Mouse (Mus musculus): ENCODE results near the gene Midn. TPM values are rescaled to one million over a fixed set of nuclear protein-coding genes. Genes with fewer than 3 reads are reported as not detected.

The Midn gene
- polyA plus RNA-seq, 1 experiment from 2014 or later = 31.9 TPM

DNA sequence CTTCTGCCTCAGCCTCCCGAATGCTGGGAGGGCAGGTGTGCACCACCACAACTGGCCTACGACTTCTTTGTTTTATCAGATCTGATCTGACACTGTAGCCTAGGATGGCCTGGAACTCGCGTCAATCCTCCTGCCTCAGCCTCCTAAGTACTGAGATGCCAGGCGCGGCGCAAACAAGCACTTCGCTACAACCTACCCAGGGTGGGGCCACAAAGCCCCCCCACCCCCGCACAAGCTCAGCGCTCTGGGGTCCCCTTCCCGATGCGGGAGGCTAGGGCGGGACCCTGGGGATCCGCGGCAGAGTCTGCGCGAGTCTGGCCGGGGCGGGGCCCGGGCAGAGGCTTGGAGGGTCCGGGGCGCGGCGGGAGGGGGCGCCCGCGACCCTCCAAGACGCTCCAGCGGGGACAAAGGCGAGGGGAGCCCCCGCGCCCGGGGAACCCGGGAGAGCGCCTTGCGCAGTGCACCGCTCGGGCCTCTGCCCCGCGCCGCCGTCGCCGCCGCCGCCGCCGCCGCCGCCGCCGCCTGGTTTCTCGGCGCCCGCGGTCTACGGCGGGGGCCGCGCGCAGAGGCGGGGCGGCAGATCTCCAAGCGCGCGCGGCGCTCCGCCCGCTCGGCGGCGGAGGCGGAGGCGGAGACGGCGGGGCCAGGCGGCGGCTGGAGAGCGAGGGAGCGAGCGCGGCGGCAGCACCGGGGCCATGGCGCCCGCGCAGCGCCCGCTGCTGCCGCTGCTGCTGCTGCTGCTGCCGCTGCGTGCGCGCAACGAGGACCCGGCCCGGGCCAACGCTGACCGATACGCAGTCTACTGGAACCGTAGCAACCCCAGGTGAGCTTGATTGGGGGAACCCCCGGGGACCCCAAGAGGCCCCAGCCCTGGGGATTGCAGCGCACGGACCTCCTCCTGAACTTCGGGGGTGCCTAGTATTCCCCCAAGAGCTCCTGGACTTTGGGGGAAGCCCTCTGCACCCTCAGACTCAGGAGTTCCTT, 31.3 kb downstream of the Midn start, which contains the start of gene Efna2:
Efna2 (plus strand) TSS at position 415 of the 984 bp plus-strand sequence.
- peaks cover 16% of the 10 kb centered on the region for H3K4me1 ChIP-seq (ENCODE audit: control insufficient read depth, insufficient read depth, low read length)
- H3K4me3 ChIP-seq (ENCODE audit: low read depth, low read length) = peak within 1 kb of the TSS; percentile 71
- ATAC-seq (replicated peaks; ENCODE audit: insufficient number of reproducible peaks, low FRiP score, low TSS enrichment) = peak; percentile 31
- no peaks in the 10 kb centered on the region for H3K9me3 ChIP-seq (replicated peaks; ENCODE audit: control insufficient read depth, low read length)
- no peaks in the 10 kb centered on the region for H3K36me3 ChIP-seq (ENCODE audit: control insufficient read depth, insufficient read depth, low read length)
- H3K27ac ChIP-seq (ENCODE audit: low read depth, low read length) = no peak within 1 kb of the TSS
- H3K9ac ChIP-seq (ENCODE audit: low read depth, low read length) = peak within 1 kb of the TSS; percentile 85
- H3K4me2 ChIP-seq = peak within 1 kb of the TSS; percentile 78
- no peaks in the 10 kb centered on the region for H3K27me3 ChIP-seq (ENCODE audit: control insufficient read depth, insufficient read depth, low read length)
- 1% methylated on average over 66 of the region's 106 CpGs for WGBS (ENCODE audit: insufficient replicate concordance)

DNA sequence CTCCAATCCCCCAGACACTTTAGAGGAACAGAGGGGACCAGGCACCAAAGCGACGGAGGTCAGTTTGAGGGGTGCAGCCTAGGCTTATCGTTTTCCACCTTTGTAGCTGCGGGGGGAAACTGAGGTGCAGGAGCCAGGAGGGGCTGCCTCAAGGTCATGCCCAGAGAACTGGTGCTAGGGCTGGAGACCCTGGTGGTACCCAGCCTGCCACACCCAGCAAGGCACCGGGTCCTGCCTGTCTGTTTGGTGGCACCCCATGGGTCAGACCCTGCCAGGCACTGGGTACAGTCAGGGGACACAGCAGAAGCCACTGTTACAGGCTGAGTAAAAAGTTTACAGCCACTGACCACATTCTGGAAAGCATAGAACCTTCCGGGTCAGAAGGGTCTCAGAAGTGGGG, 32.2 kb downstream of the Midn start:
- Histone ChIP-seq H3K4me3 (ENCODE audit: low read depth, low read length) (peak overlapping the region; percentile 71), H3K27ac (ENCODE audit: low read depth, low read length) (no peak overlapping the region), H3K4me1 (ENCODE audit: control insufficient read depth, insufficient read depth, low read length) (peaks cover 16% of the 10 kb centered on the region), H3K4me2 (peak overlapping the region; percentile 78), H3K9ac (ENCODE audit: low read depth, low read length) (peak overlapping the region; percentile 85), H3K36me3 (ENCODE audit: control insufficient read depth, insufficient read depth, low read length) (no peaks in the 10 kb centered on the region), H3K27me3 (ENCODE audit: control insufficient read depth, insufficient read depth, low read length) (no peaks in the 10 kb centered on the region), H3K9me3 (replicated peaks; ENCODE audit: control insufficient read depth, low read length) (no peaks in the 10 kb centered on the region)
- no peak for ATAC-seq (replicated peaks; ENCODE audit: insufficient number of reproducible peaks, low FRiP score, low TSS enrichment)
- 47% methylated on average over 6 of the region's 6 CpGs for WGBS (ENCODE audit: insufficient replicate concordance)

DNA sequence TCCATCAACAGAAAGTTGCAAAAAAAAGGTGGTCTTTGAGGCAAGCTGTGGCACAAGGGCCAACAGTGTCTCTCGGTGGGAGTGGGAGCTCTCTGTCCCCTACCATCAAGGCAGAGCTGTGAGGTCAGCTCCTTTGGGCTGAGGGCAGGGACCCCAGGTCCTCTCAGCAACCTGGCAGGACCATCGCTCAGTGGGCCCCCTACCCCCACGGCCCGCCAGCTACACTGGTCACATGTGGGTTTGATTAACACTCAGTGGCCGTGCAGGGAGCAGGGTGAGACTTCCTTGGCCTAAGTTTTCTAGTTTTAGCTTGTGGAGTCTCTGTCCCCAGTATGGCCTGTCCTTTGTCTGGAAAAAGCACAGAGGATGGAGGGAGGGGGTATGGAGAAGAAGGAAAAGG, 32.8 kb downstream of the Midn start:
- WGBS (ENCODE audit: insufficient replicate concordance) = 54% methylated on average over 5 of the region's 5 CpGs
- peaks cover 4% of the 10 kb centered on the region; the same call in 1 of the 2 replicates for H3K27me3 ChIP-seq (ENCODE audit: control insufficient read depth, insufficient read depth, low read length)
- no peak for ATAC-seq (replicated peaks; ENCODE audit: insufficient number of reproducible peaks, low FRiP score, low TSS enrichment)
- H3K9me3 ChIP-seq (replicated peaks; ENCODE audit: control insufficient read depth, low read length) = no peaks in the 10 kb centered on the region
- H3K9ac ChIP-seq (ENCODE audit: low read depth, low read length) = peak overlapping the region; percentile 85
- peak overlapping the region; percentile 71 for H3K4me3 ChIP-seq (ENCODE audit: low read depth, low read length)
- peak overlapping the region; percentile 78 for H3K4me2 ChIP-seq
- H3K36me3 ChIP-seq (ENCODE audit: control insufficient read depth, insufficient read depth, low read length) = no peaks in the 10 kb centered on the region
- H3K4me1 ChIP-seq (ENCODE audit: control insufficient read depth, insufficient read depth, low read length) = peaks cover 16% of the 10 kb centered on the region
- H3K27ac ChIP-seq (ENCODE audit: low read depth, low read length) = no peak overlapping the region

DNA sequence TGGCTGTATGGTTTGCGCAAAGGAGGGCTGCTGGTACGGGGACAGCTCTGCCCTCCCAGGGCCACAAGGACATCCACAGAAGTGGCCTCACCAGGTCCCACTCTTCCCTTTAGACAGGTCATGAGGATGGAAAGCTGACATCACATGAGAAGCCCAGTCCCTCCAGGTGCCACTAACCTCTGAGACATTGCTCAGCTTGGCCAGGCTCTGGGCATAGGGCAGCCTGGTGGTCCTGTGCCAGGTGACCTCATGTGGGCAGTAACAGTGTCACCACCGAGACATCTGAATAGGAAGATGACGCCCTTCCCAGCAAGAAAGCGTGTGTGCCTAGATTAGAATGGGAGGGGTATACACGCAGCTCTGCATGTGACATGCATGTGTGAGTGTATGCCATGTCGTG, 34.5 kb downstream of the Midn start:
- no peak overlapping the region for H3K9ac ChIP-seq (ENCODE audit: low read depth, low read length)
- no peak overlapping the region for H3K4me3 ChIP-seq (ENCODE audit: low read depth, low read length)
- WGBS (ENCODE audit: insufficient replicate concordance) = 86% methylated on average over 7 of the region's 7 CpGs
- peaks cover 15% of the 10 kb centered on the region for H3K4me1 ChIP-seq (ENCODE audit: control insufficient read depth, insufficient read depth, low read length)
- H3K36me3 ChIP-seq (ENCODE audit: control insufficient read depth, insufficient read depth, low read length) = no peaks in the 10 kb centered on the region
- H3K9me3 ChIP-seq (replicated peaks; ENCODE audit: control insufficient read depth, low read length) = no peaks in the 10 kb centered on the region
- H3K27me3 ChIP-seq (ENCODE audit: control insufficient read depth, insufficient read depth, low read length) = peaks cover 19% of the 10 kb centered on the region
- no peak for ATAC-seq (replicated peaks; ENCODE audit: insufficient number of reproducible peaks, low FRiP score, low TSS enrichment)
- H3K4me2 ChIP-seq = no peak overlapping the region
- H3K27ac ChIP-seq (ENCODE audit: low read depth, low read length) = no peak overlapping the region

DNA sequence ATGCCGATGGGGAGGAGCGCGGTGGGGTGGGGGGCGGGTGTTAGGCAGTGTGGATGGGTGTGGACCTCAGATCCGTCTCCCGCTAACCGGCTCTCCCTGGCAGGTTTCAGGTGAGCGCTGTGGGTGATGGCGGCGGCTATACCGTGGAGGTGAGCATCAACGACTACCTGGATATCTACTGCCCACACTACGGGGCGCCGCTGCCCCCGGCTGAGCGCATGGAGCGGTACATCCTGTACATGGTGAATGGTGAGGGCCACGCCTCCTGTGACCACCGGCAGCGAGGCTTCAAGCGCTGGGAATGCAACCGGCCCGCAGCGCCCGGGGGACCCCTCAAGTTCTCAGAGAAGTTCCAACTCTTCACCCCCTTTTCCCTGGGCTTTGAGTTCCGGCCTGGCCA, 38.6 kb downstream of the Midn start:
- peaks cover 51% of the 10 kb centered on the region for H3K27me3 ChIP-seq (ENCODE audit: control insufficient read depth, insufficient read depth, low read length)
- 0 out of 2 replicates have a peak overlapping the region, but pooled peaks have one; percentile 13 for H3K9ac ChIP-seq (ENCODE audit: low read depth, low read length)
- ATAC-seq (replicated peaks; ENCODE audit: insufficient number of reproducible peaks, low FRiP score, low TSS enrichment) = no peak
- WGBS (ENCODE audit: insufficient replicate concordance) = 34% methylated on average over 27 of the region's 27 CpGs
- 0 out of 2 replicates have a peak, but pooled peaks cover 6% of the 10 kb centered on the region for H3K4me1 ChIP-seq (ENCODE audit: control insufficient read depth, insufficient read depth, low read length)
- H3K9me3 ChIP-seq (replicated peaks; ENCODE audit: control insufficient read depth, low read length) = no peaks in the 10 kb centered on the region
- H3K36me3 ChIP-seq (ENCODE audit: control insufficient read depth, insufficient read depth, low read length) = 0 out of 2 replicates have a peak, but pooled peaks cover 4% of the 10 kb centered on the region
- no peak overlapping the region for H3K4me3 ChIP-seq (ENCODE audit: low read depth, low read length)
- no peak overlapping the region for H3K27ac ChIP-seq (ENCODE audit: low read depth, low read length)
- no peak overlapping the region for H3K4me2 ChIP-seq

DNA sequence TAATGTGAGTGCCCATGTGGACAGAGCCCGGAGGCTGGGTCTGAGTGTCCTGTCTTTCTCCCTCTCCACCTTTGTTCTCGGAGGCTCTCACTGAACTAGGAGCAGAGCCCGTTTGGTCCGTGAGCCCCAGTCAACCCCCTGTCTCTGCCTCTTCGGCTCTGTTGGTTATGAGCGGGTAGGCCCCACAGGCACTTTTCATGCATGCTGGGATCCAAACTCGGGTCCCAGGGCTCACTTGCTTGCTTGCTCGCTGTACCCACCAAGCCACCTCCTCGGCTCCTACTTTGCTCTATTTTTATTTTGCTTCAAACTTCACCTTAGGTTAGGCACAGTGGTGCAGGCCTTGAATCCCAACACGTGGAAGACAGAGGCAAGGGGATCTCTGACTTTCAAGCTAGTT, 39.7 kb downstream of the Midn start:
- Histone ChIP-seq H3K4me1 (ENCODE audit: control insufficient read depth, insufficient read depth, low read length) (0 out of 2 replicates have a peak, but pooled peaks cover 6% of the 10 kb centered on the region), H3K4me2 (no peak overlapping the region), H3K4me3 (ENCODE audit: low read depth, low read length) (no peak overlapping the region), H3K9ac (ENCODE audit: low read depth, low read length) (no peak overlapping the region), H3K27me3 (ENCODE audit: control insufficient read depth, insufficient read depth, low read length) (peaks cover 60% of the 10 kb centered on the region), H3K36me3 (ENCODE audit: control insufficient read depth, insufficient read depth, low read length) (0 out of 2 replicates have a peak, but pooled peaks cover 4% of the 10 kb centered on the region), H3K9me3 (replicated peaks; ENCODE audit: control insufficient read depth, low read length) (no peaks in the 10 kb centered on the region), H3K27ac (ENCODE audit: low read depth, low read length) (no peak overlapping the region)
- 90% methylated on average over 10 of the region's 10 CpGs for WGBS (ENCODE audit: insufficient replicate concordance)
- ATAC-seq (replicated peaks; ENCODE audit: insufficient number of reproducible peaks, low FRiP score, low TSS enrichment) = no peak

DNA sequence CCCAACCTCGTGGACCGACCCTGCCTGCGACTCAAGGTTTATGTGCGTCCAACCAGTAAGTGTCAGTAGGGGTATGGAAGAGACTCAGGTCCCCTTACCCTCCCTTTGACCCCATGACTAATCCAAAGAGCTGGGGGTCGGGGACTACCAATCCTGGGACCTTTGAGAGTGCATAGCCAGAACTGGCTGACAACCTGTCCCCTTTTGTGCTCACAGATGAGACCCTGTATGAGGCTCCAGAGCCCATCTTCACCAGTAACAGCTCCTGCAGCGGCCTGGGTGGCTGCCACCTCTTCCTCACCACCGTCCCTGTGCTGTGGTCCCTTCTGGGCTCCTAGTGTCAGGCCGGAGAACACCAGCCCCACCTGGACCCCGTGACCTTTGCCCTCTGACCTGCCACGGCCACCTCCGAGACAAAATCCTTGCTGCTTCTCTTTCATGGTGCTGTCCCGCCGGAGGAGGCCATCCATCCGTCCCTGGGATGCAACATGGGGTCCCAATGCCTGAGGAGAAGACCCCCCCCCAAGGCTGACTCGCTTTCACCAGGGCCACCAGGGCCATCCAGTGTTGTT, 40.5 kb downstream of the Midn start:
- 0 out of 2 replicates have a peak, but pooled peaks cover 4% of the 10 kb centered on the region for H3K36me3 ChIP-seq (ENCODE audit: control insufficient read depth, insufficient read depth, low read length)
- H3K4me2 ChIP-seq = no peak overlapping the region
- WGBS (ENCODE audit: insufficient replicate concordance) = 75% methylated on average over 15 of the region's 15 CpGs
- H3K9me3 ChIP-seq (replicated peaks; ENCODE audit: control insufficient read depth, low read length) = no peaks in the 10 kb centered on the region
- H3K4me3 ChIP-seq (ENCODE audit: low read depth, low read length) = no peak overlapping the region
- peaks cover 60% of the 10 kb centered on the region for H3K27me3 ChIP-seq (ENCODE audit: control insufficient read depth, insufficient read depth, low read length)
- no peak overlapping the region for H3K27ac ChIP-seq (ENCODE audit: low read depth, low read length)
- no peak overlapping the region for H3K9ac ChIP-seq (ENCODE audit: low read depth, low read length)
- 0 out of 2 replicates have a peak, but pooled peaks cover 6% of the 10 kb centered on the region for H3K4me1 ChIP-seq (ENCODE audit: control insufficient read depth, insufficient read depth, low read length)
- no peak for ATAC-seq (replicated peaks; ENCODE audit: insufficient number of reproducible peaks, low FRiP score, low TSS enrichment)

DNA sequence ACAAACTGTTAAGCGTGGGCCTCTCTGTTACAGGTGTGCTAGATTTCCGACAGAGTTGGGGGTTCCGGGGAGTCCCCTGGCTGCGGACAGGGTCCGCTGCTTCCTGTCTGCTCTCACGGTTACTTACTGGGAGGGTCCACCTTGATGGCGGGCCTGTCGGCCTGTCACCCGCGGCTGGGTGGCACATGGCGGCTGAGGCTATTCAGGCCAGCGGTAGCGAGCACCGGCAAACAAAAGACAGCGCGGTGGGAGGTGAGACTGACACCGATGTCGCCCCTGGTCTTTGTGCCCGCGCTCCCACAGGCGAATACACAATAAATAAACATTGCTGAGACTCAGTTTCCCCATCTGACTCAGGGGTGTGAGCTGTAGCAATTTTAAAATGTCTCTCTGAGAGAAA, 41.9 kb downstream of the Midn start:
- H3K27ac ChIP-seq (ENCODE audit: low read depth, low read length) = no peak overlapping the region
- peak overlapping the region; percentile 56 for H3K9ac ChIP-seq (ENCODE audit: low read depth, low read length)
- peak overlapping the region; percentile 90 for H3K4me2 ChIP-seq
- ATAC-seq (replicated peaks; ENCODE audit: insufficient number of reproducible peaks, low FRiP score, low TSS enrichment) = no peak
- H3K36me3 ChIP-seq (ENCODE audit: control insufficient read depth, insufficient read depth, low read length) = 0 out of 2 replicates have a peak, but pooled peaks cover 4% of the 10 kb centered on the region
- H3K27me3 ChIP-seq (ENCODE audit: control insufficient read depth, insufficient read depth, low read length) = peaks cover 60% of the 10 kb centered on the region
- H3K4me3 ChIP-seq (ENCODE audit: low read depth, low read length) = peak overlapping the region; percentile 48
- 0 out of 2 replicates have a peak, but pooled peaks cover 8% of the 10 kb centered on the region for H3K4me1 ChIP-seq (ENCODE audit: control insufficient read depth, insufficient read depth, low read length)
- H3K9me3 ChIP-seq (replicated peaks; ENCODE audit: control insufficient read depth, low read length) = no peaks in the 10 kb centered on the region
- 4% methylated on average over 21 of the region's 21 CpGs for WGBS (ENCODE audit: insufficient replicate concordance)

Data from heart, embryonic 11.5 days (tissue).